Mouse (Mus musculus): ENCODE results near the gene Pla2g12b. TPM values are rescaled to one million over a fixed set of nuclear protein-coding genes. Genes with fewer than 3 reads are reported as not detected.
"Not testable (repeated sequence)": the region's sequence is repeated elsewhere in the genome, so short reads cannot be mapped to it uniquely, and the experiment has no call there.

Gene Pla2g12b
- polyA plus RNA-seq, 1 experiment from 2014 or later = not detected

DNA sequence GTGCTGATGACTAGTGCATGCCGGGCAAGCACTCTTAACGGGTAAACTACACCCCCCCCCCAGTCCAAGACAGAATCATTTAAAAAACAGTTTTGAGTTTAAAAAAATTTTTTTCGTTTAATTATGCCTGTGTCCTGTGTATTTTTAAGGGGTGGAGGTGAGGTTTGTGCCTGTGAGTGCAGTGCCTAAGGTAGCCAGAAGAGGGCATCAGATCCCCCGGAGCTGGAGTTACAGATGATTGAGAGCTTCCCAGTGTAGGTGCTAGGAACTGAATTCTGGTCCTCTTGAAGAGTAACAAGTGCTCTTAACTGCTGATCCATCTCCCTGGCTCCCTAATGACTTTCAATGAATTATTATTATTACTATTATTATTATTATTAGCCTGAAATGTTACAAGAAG lies 24.7 kb upstream of the Pla2g12b start:
- peaks cover 31% of the 10 kb centered on the region for H3K36me3 ChIP-seq (replicated peaks)
- no peak for DNase-seq (ENCODE audit: low spot score)
- no peak overlapping the region for H3K4me3 ChIP-seq
- 93% methylated on average over 4 of the region's 4 CpGs for WGBS
- no peaks in the 10 kb centered on the region; the same call in 1 of the 2 replicates for H3K4me1 ChIP-seq
- no peak overlapping the region for H3K27ac ChIP-seq (replicated peaks)
- H3K27me3 ChIP-seq (replicated peaks; ENCODE audit: low read depth, poor library complexity, severe bottlenecking) = no peaks in the 10 kb centered on the region
- H3K9me3 ChIP-seq = no peaks in the 10 kb centered on the region

- H3K4me3 ChIP-seq = no peak overlapping the region
- WGBS = 41% methylated on average over 3 of the region's 3 CpGs
These were observed 23.5 kb upstream of the Pla2g12b start for GRCm38 (mm10) chr10:59379927-59380326.

DNA sequence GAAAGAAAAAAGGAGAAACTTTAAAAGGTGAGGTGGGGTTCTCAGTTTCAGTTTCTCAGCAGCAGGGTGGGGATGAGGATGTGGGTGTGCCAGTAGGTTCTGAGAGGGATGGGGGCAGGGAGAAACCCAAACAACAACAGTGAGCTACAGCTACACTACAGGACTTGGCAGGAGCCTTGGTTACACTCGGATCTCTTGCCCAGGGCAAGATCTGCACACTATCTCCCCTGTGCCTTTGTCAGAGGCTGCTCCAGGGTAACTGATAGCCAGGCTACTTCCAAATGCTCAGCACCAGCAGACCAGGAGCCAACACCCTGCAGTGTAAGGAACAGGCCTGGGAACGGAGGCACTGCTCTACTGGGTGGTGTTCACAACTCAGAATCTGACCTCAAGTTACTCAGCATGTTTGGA lies 23.0 kb upstream of the Pla2g12b start:
- H3K4me1 ChIP-seq = no peaks in the 10 kb centered on the region; the same call in 1 of the 2 replicates
- no peak overlapping the region for H3K27ac ChIP-seq (replicated peaks)
- peaks cover 17% of the 10 kb centered on the region for H3K36me3 ChIP-seq (replicated peaks)
- no peaks in the 10 kb centered on the region for H3K27me3 ChIP-seq (replicated peaks; ENCODE audit: low read depth, poor library complexity, severe bottlenecking)
- no peaks in the 10 kb centered on the region for H3K9me3 ChIP-seq
- 68% methylated on average over 2 of the region's 2 CpGs for WGBS
- no peak overlapping the region for H3K4me3 ChIP-seq
- no peak for DNase-seq (ENCODE audit: low spot score)

More at GRCm38 (mm10) chr10:59379927-59380326, 23.5 kb upstream of the Pla2g12b start:
- Histone ChIP-seq H3K27ac (replicated peaks) (no peak overlapping the region), H3K27me3 (replicated peaks; ENCODE audit: low read depth, poor library complexity, severe bottlenecking) (no peaks in the 10 kb centered on the region), H3K4me1 (no peaks in the 10 kb centered on the region; the same call in 1 of the 2 replicates), H3K36me3 (replicated peaks) (peaks cover 19% of the 10 kb centered on the region), H3K9me3 (no peaks in the 10 kb centered on the region)
- no peak for DNase-seq (ENCODE audit: low spot score)

DNA sequence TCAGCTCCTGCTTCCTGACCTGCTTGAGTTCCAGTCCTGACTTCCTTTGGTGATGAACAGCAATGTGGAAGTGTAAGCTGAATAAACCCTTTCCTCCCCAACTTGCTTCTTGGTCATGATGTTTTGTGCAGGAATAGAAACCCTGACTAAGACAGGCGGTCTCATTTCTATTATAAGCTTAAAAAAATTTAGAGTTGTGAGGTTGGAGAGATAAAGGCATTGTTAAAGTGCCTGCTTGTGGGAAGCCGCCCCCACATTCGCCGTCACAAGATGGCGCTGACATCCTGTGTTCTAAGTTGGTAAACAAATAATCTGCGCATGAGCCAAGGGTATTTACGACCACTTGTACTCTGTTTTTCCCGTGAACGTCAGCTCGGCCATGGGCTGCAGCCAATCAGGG lies 21.9 kb upstream of the Pla2g12b start:
- H3K27ac ChIP-seq (replicated peaks); H3K4me1 ChIP-seq; H3K4me3 ChIP-seq; DNase-seq (ENCODE audit: low spot score); H3K27me3 ChIP-seq (replicated peaks; ENCODE audit: low read depth, poor library complexity, severe bottlenecking); H3K9me3 ChIP-seq: not testable (repeated sequence)
- 91% methylated on average over 7 of the region's 10 CpGs for WGBS
- peaks cover 17% of the 10 kb centered on the region for H3K36me3 ChIP-seq (replicated peaks)

GRCm38 (mm10) chr10:59386951-59387350 lies 16.5 kb upstream of the Pla2g12b start:
- Histone ChIP-seq H3K36me3 (replicated peaks) (no peaks in the 10 kb centered on the region; the same call in 1 of the 2 replicates), H3K4me1 (no peaks in the 10 kb centered on the region), H3K9me3 (peaks cover 13% of the 10 kb centered on the region; the same call in 1 of the 2 replicates), H3K4me3 (no peak overlapping the region), H3K27ac (replicated peaks) (no peak overlapping the region), H3K27me3 (replicated peaks; ENCODE audit: low read depth, poor library complexity, severe bottlenecking) (no peaks in the 10 kb centered on the region)
- no peak for DNase-seq (ENCODE audit: low spot score)
- WGBS = 91% methylated on average over 8 of the region's 8 CpGs

DNA sequence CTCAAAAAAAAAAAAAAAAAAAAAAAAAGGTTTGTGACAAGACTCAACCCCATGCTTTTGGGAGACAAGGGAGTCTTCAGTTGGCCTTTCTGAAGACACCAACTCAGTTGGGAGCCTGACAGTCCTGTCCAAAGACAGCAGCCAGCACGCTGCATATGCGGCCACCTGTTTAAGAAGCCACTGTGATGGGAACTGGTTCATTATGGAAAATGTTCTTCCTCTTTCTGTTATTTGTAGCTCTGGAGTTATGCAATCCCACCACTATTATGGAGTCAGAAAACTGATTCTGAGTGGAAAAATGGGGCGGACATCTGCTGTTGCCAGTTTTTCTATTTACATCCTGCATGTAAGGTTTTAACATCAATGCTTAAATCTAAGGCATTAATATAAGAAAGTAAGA lies 13.8 kb upstream of the Pla2g12b start:
- no peaks in the 10 kb centered on the region for H3K4me1 ChIP-seq
- no peak overlapping the region for H3K27ac ChIP-seq (replicated peaks)
- no peak for DNase-seq (ENCODE audit: low spot score)
- 96% methylated on average over 3 of the region's 3 CpGs for WGBS
- H3K9me3 ChIP-seq = peaks cover 13% of the 10 kb centered on the region; the same call in 1 of the 2 replicates
- H3K4me3 ChIP-seq = no peak overlapping the region
- no peaks in the 10 kb centered on the region; the same call in 1 of the 2 replicates for H3K36me3 ChIP-seq (replicated peaks)
- H3K27me3 ChIP-seq (replicated peaks; ENCODE audit: low read depth, poor library complexity, severe bottlenecking) = no peaks in the 10 kb centered on the region

DNA sequence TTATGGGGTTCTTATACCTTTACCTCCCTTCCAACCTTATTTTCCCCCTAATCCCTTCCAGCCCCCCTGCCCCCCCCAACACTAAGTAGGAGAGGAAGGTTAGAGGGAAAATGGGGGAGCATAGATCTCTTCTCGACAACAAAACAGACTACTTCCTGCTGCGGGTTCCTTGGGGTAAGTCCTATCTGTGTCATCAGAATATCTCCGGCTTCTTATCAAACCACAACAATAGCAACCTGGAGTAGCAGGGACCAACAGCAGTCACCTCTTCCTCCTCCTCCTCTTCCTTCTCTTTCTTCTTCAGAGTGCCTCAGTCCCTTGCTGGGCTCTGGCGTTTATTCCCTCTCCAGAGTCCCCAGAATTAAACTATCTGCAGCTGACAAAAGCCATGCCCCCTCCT lies 11.6 kb upstream of the Pla2g12b start:
- H3K4me1 ChIP-seq = no peaks in the 10 kb centered on the region
- no peaks in the 10 kb centered on the region for H3K27me3 ChIP-seq (replicated peaks; ENCODE audit: low read depth, poor library complexity, severe bottlenecking)
- no peaks in the 10 kb centered on the region; the same call in 1 of the 2 replicates for H3K36me3 ChIP-seq (replicated peaks)
- H3K4me3 ChIP-seq = no peak overlapping the region
- DNase-seq (ENCODE audit: low spot score) = no peak
- WGBS = 75% methylated on average over 4 of the region's 4 CpGs
- H3K27ac ChIP-seq (replicated peaks) = no peak overlapping the region
- H3K9me3 ChIP-seq = peaks cover 15% of the 10 kb centered on the region; the same call in 1 of the 2 replicates

- not testable (repeated sequence) for H3K9me3 ChIP-seq; H3K4me3 ChIP-seq; H3K27ac ChIP-seq (replicated peaks); DNase-seq (ENCODE audit: low spot score); H3K4me1 ChIP-seq; H3K27me3 ChIP-seq (replicated peaks; ENCODE audit: low read depth, poor library complexity, severe bottlenecking); H3K36me3 ChIP-seq (replicated peaks)
- WGBS = 91% methylated on average over 12 of the region's 25 CpGs
These were observed 8.0 kb upstream of the Pla2g12b start, which contains the start of gene Gm10273 for GRCm38 (mm10) chr10:59395461-59395860. Gm10273 (plus strand) TSS chr10:59395632.

DNA sequence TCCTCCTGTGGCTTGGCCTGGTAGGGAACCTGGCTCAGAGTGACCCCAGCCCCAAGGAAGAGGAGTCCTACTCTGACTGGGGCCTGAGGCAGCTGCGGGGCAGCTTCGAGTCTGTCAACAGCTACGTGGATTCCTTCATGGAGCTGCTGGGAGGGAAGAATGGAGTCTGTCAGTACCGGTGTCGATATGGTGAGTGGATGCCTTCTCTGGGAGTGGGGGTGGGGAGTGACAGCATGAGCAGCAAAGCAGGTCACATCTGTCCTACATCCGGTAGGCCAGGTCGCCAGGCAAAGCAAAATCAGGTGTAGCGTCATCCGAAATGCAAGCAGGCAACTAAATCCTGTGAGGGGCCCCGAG lies 311 bp downstream of the Pla2g12b start:
- WGBS = 68% methylated on average over 10 of the region's 10 CpGs

GRCm38 (mm10) chr10:59408499-59408898 lies 5.0 kb downstream of the Pla2g12b start:
- Histone ChIP-seq H3K27me3 (replicated peaks; ENCODE audit: low read depth, poor library complexity, severe bottlenecking) (no peaks in the 10 kb centered on the region), H3K27ac (replicated peaks) (no peak overlapping the region), H3K36me3 (replicated peaks) (no peaks in the 10 kb centered on the region), H3K4me1 (peaks cover 12% of the 10 kb centered on the region), H3K4me3 (no peak overlapping the region), H3K9me3 (no peaks in the 10 kb centered on the region)
- no peak for DNase-seq (ENCODE audit: low spot score)
- WGBS = 70% methylated on average over 6 of the region's 6 CpGs

More for the DNA sequence above, 311 bp downstream of the Pla2g12b start:
- Histone ChIP-seq H3K9me3 (no peaks in the 10 kb centered on the region), H3K4me1 (peaks cover 16% of the 10 kb centered on the region), H3K4me3 (no peak overlapping the region), H3K36me3 (replicated peaks) (no peaks in the 10 kb centered on the region), H3K27me3 (replicated peaks; ENCODE audit: low read depth, poor library complexity, severe bottlenecking) (no peaks in the 10 kb centered on the region), H3K27ac (replicated peaks) (peak overlapping the region; percentile 31)
- DNase-seq (ENCODE audit: low spot score) = no peak

DNA sequence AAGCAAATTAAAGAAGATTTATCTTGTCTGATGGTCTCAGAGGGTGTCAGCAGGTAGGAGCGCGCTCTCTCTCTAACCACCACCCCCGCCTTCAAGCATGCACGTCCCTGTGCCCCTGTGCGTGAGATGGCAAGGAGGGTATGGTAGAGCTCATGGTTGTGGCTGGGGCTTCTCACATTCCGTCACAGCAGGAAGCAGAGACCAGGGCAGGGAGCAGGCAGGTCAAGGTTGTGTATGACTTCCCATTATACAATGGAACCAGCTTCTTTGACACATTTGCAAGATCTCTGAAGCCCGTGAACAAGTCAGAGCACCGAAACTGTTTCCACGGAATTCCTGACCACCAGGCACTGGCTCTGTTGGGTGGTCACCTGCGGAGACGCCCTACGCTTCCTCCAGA lies 6.8 kb downstream of the Pla2g12b start:
- Histone ChIP-seq H3K36me3 (replicated peaks) (no peaks in the 10 kb centered on the region), H3K4me1 (peaks cover 7% of the 10 kb centered on the region), H3K4me3 (no peak overlapping the region), H3K27ac (replicated peaks) (0 out of 2 replicates have a peak overlapping the region, but pooled peaks have one; percentile 2), H3K9me3 (no peaks in the 10 kb centered on the region), H3K27me3 (replicated peaks; ENCODE audit: low read depth, poor library complexity, severe bottlenecking) (no peaks in the 10 kb centered on the region)
- WGBS = 83% methylated on average over 12 of the region's 12 CpGs
- no peak for DNase-seq (ENCODE audit: low spot score)

DNA sequence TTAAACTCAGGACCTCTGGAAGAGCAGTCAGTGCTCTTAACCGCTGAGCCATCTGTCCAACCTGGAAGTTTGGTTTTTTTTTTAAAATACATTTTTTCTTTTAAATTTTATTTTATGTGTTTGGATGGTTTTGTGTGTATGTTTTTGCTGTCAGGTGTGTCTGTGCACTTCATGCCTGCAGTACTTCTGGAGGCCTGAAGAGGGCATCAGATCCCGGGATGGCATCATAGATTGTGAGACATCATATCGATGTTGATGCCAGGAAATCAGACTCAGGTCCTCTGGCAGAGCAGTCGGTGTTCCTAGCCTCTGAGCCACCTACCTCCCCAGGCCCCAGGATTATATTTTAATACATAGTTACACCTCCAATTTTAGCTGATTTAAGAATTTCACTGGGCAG lies 10.3 kb downstream of the Pla2g12b start:
- 91% methylated on average over 4 of the region's 4 CpGs for WGBS
- Histone ChIP-seq H3K27ac (replicated peaks) (no peak overlapping the region), H3K4me3 (no peak overlapping the region), H3K27me3 (replicated peaks; ENCODE audit: low read depth, poor library complexity, severe bottlenecking) (no peaks in the 10 kb centered on the region), H3K9me3 (no peaks in the 10 kb centered on the region), H3K4me1 (peaks cover 7% of the 10 kb centered on the region), H3K36me3 (replicated peaks) (no peaks in the 10 kb centered on the region)
- no peak for DNase-seq (ENCODE audit: low spot score)

DNA sequence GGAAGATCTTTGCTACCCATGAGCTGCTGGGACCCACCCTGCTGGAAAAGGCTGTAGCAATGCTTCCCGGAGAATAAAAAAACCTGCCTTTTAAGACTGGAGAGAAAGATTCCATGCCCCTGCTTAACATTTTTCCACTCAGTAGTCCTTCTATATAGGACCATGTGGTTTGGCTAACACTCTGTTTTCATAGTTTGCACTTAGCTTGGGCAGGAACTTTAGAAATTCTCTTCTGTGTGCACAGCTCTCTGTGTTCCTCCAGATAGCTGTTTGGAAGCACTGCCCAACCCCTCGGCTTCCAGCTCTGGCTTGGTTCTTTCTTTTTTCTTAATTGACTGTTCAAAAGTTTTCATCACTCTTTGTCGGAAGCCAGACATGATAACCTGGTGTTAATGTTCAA lies 13.2 kb downstream of the Pla2g12b start:
- Histone ChIP-seq H3K4me3 (no peak overlapping the region), H3K27me3 (replicated peaks; ENCODE audit: low read depth, poor library complexity, severe bottlenecking) (no peaks in the 10 kb centered on the region), H3K27ac (replicated peaks) (no peak overlapping the region), H3K36me3 (replicated peaks) (no peaks in the 10 kb centered on the region), H3K9me3 (no peaks in the 10 kb centered on the region), H3K4me1 (no peaks in the 10 kb centered on the region)
- WGBS = 91% methylated on average over 3 of the region's 3 CpGs
- DNase-seq (ENCODE audit: low spot score) = no peak

Measured in embryonic facial prominence, embryonic 10.5 days (tissue).